Mouse (Mus musculus): ENCODE measurements around the gene Nin. TPM values are rescaled to one million over a fixed set of nuclear protein-coding genes. Genes with fewer than 3 reads are reported as not detected.

Gene Nin
- polyA plus RNA-seq, 1 experiment = 29.6 TPM

- no peak overlapping the region for H3K4me3 ChIP-seq (ENCODE audit: insufficient read depth, low read length)
- TF ChIP-seq CTCF (IDR thresholded peaks at IDR 0.05; ENCODE audit: low read depth, low read length) = no peak
- no peak for TF ChIP-seq POLR2A (IDR thresholded peaks at IDR 0.05; ENCODE audit: borderline replicate concordance, low read depth, low read length)
These were observed 72.5 kb downstream of the Nin start for GRCm38 (mm10) chr12:70040981-70041380.

GRCm38 (mm10) chr12:70036722-70037305 is 76.7 kb downstream of the Nin start:
- no peaks in the 10 kb centered on the region for H3K4me1 ChIP-seq (ENCODE audit: control insufficient read depth, insufficient read depth, low read length)
- TF ChIP-seq CTCF (IDR thresholded peaks at IDR 0.05; ENCODE audit: low read depth, low read length) (no peak), POLR2A (IDR thresholded peaks at IDR 0.05; ENCODE audit: borderline replicate concordance, low read depth, low read length) (no peak)
- no peak overlapping the region for H3K27ac ChIP-seq (ENCODE audit: insufficient read depth, low read depth, low read length)
- no peak overlapping the region for H3K4me3 ChIP-seq (ENCODE audit: insufficient read depth, low read length)

More at GRCm38 (mm10) chr12:70040981-70041380, 72.5 kb downstream of the Nin start:
- Histone ChIP-seq H3K4me1 (ENCODE audit: control insufficient read depth, insufficient read depth, low read length) (no peaks in the 10 kb centered on the region), H3K27ac (ENCODE audit: insufficient read depth, low read depth, low read length) (no peak overlapping the region)

DNA sequence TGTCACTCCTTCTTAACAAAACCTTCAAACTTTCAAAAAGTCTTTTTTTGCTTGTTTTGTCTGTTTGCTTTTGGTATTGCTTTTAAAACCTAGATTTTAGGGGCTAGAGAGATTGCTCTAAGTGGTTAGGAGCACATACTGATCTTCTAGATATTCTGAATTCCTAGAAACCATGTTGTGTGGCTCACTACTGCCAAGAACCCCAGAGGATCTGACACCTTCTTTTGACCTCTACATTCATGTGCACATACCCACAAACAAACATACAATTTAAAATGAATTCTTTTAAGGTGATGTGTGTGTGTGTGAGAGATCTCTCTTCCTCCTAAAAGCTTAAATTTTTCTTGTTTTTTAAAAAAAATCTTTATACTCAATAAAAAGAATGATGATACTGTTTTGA is 87.3 kb downstream of the Nin start:
- Histone ChIP-seq H3K4me1 (ENCODE audit: control insufficient read depth, insufficient read depth, low read length) (peaks cover 2% of the 10 kb centered on the region; the same call in 1 of the 2 replicates), H3K4me3 (ENCODE audit: insufficient read depth, low read length) (no peak overlapping the region), H3K27ac (ENCODE audit: insufficient read depth, low read depth, low read length) (no peak overlapping the region)
- no peak for TF ChIP-seq CTCF (IDR thresholded peaks at IDR 0.05; ENCODE audit: low read depth, low read length)
- TF ChIP-seq POLR2A (IDR thresholded peaks at IDR 0.05; ENCODE audit: borderline replicate concordance, low read depth, low read length) = no peak

DNA sequence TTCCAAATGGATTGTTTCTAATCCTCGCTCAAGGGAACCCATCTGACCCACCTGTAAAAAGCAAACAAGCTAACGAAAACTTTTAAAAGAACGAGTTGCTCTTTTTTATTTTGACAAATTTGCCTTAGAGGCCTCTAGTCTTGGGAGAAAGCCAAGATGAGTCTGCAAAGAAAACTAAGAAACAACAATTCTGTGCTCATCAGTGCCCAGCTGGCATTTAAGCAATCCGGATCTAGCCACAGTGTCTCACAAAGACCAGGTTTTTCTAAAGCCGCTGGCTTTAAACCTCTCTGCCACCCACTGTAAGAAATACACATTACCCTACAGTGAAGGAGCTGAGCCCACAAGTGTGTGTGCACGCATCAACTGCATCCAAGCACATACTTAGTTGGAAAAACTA is 88.1 kb downstream of the Nin start:
- TF ChIP-seq POLR2A (IDR thresholded peaks at IDR 0.05; ENCODE audit: borderline replicate concordance, low read depth, low read length) = no peak
- no peak for TF ChIP-seq CTCF (IDR thresholded peaks at IDR 0.05; ENCODE audit: low read depth, low read length)
- Histone ChIP-seq H3K27ac (ENCODE audit: insufficient read depth, low read depth, low read length) (no peak overlapping the region), H3K4me1 (ENCODE audit: control insufficient read depth, insufficient read depth, low read length) (peaks cover 2% of the 10 kb centered on the region; the same call in 1 of the 2 replicates), H3K4me3 (ENCODE audit: insufficient read depth, low read length) (no peak overlapping the region)

GRCm38 (mm10) chr12:70023580-70023979 is 89.9 kb downstream of the Nin start:
- Histone ChIP-seq H3K4me1 (ENCODE audit: control insufficient read depth, insufficient read depth, low read length) (no peaks in the 10 kb centered on the region), H3K27ac (ENCODE audit: insufficient read depth, low read depth, low read length) (no peak overlapping the region), H3K4me3 (ENCODE audit: insufficient read depth, low read length) (no peak overlapping the region)
- TF ChIP-seq CTCF (IDR thresholded peaks at IDR 0.05; ENCODE audit: low read depth, low read length) (no peak), POLR2A (IDR thresholded peaks at IDR 0.05; ENCODE audit: borderline replicate concordance, low read depth, low read length) (no peak)

GRCm38 (mm10) chr12:70018153-70018552 is 95.4 kb downstream of the Nin start:
- Histone ChIP-seq H3K4me1 (ENCODE audit: control insufficient read depth, insufficient read depth, low read length) (peaks cover 5% of the 10 kb centered on the region; the same call in 1 of the 2 replicates), H3K27ac (ENCODE audit: insufficient read depth, low read depth, low read length) (no peak overlapping the region), H3K4me3 (ENCODE audit: insufficient read depth, low read length) (no peak overlapping the region)
- TF ChIP-seq POLR2A (IDR thresholded peaks at IDR 0.05; ENCODE audit: borderline replicate concordance, low read depth, low read length) = no peak
- TF ChIP-seq CTCF (IDR thresholded peaks at IDR 0.05; ENCODE audit: low read depth, low read length) = no peak

DNA sequence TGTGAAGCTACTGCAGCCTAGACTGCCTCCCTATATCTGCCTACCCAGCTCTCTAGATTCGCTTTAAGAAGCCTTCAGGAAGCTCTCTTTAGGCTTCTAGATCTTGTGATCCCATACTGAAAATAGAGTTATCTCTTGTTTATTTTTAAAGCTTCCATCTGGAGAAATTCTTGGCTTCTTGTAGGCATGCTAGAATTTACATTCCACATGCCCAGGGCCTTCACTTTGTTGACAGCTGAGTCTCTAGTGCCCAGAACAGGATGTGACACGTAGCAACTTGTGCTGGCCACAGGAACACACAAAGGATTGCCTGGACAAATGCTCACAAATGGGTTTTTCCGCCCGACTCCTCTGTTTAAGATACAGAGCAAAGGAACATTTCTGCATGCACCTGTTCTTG is 97.6 kb downstream of the Nin start:
- Histone ChIP-seq H3K4me3 (ENCODE audit: insufficient read depth, low read length) (no peak overlapping the region), H3K27ac (ENCODE audit: insufficient read depth, low read depth, low read length) (no peak overlapping the region), H3K4me1 (ENCODE audit: control insufficient read depth, insufficient read depth, low read length) (peaks cover 5% of the 10 kb centered on the region; the same call in 1 of the 2 replicates)
- TF ChIP-seq POLR2A (IDR thresholded peaks at IDR 0.05; ENCODE audit: borderline replicate concordance, low read depth, low read length) (no peak), CTCF (IDR thresholded peaks at IDR 0.05; ENCODE audit: low read depth, low read length) (no peak)

DNA sequence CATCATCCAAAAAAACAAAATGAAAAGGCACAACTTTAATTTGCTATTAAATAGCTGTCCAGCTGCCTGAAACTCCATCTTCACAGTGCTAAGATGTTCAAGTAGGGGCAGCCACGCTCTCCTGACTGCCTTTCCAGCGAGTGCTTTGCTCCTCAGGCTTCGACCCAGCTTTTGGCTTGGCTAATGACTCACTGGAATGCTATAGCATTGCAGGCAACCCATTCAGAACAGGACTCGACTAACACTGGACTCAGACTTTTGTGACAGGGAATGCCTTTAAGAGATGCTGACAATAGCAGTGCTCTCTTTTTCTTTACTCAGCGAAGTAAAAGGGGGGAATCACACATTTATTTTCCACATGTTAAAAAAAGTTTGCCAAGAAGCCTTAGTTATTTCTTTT is 101.8 kb downstream of the Nin start:
- Histone ChIP-seq H3K4me3 (ENCODE audit: insufficient read depth, low read length) (no peak overlapping the region), H3K27ac (ENCODE audit: insufficient read depth, low read depth, low read length) (no peak overlapping the region), H3K4me1 (ENCODE audit: control insufficient read depth, insufficient read depth, low read length) (peaks cover 15% of the 10 kb centered on the region)
- TF ChIP-seq CTCF (IDR thresholded peaks at IDR 0.05; ENCODE audit: low read depth, low read length) (no peak), POLR2A (IDR thresholded peaks at IDR 0.05; ENCODE audit: borderline replicate concordance, low read depth, low read length) (no peak)

DNA sequence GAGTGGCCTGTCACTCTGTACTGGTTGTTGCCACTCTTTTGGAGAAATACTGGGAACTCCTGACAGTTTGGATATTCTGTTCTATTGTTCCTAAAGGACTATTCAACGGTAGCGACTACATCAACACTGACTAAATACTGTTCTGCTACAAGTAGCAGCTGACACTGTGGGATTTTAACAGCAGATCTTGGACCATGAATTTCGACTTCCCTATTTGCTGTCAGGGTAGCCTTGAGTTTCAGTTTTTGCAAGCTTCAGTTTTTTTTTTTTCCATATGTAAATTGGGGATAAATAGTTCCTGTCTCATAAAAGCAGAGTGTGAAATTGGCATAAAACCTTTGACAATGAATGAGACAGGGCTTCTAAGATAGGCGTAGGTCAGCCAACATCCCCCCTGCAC is 103.2 kb downstream of the Nin start:
- no peak for TF ChIP-seq POLR2A (IDR thresholded peaks at IDR 0.05; ENCODE audit: borderline replicate concordance, low read depth, low read length)
- peak overlapping the region; percentile 21; the same call in 1 of the 2 replicates for H3K27ac ChIP-seq (ENCODE audit: insufficient read depth, low read depth, low read length)
- no peak overlapping the region for H3K4me3 ChIP-seq (ENCODE audit: insufficient read depth, low read length)
- peaks cover 15% of the 10 kb centered on the region for H3K4me1 ChIP-seq (ENCODE audit: control insufficient read depth, insufficient read depth, low read length)

DNA sequence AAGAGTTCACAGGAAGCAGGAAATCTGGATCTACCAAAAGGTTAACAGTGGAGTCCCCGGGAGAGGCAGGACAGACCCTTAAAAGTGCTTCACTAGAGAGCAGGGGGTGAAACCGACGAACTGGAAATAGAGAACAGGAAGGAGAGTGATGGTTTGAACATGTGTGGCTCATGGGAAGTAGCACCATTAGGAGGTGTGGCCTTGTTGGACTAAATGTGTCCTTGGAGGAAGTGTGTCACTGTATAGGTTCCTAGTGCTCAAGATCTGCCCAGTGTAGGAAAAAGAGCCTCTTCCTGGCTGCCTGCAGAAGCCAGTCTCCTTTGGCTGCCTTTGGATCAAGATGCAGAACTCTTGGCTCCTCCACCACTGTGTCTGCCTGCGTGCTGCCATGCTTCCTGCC is 108.4 kb downstream of the Nin start:
- Histone ChIP-seq H3K27ac (ENCODE audit: insufficient read depth, low read depth, low read length) (no peak overlapping the region), H3K4me3 (ENCODE audit: insufficient read depth, low read length) (no peak overlapping the region), H3K4me1 (ENCODE audit: control insufficient read depth, insufficient read depth, low read length) (peaks cover 5% of the 10 kb centered on the region)
- TF ChIP-seq CTCF (IDR thresholded peaks at IDR 0.05; ENCODE audit: low read depth, low read length) (no peak), POLR2A (IDR thresholded peaks at IDR 0.05; ENCODE audit: borderline replicate concordance, low read depth, low read length) (no peak)

All from bone marrow macrophage, adult 2 months (primary cell).